Mouse (Mus musculus): ENCODE results near the gene Prkce. TPM values are rescaled to one million over a fixed set of nuclear protein-coding genes. Genes with fewer than 3 reads are reported as not detected.

The Prkce gene
- 100 to 1,000 TPM; 416 to 425 TPM for total RNA-seq (2021)

GRCm38 (mm10) chr17:86167320-86168230 lies at the start of gene Prkce:
Gene Prkce (plus strand): TSS chr17:86167785.
- peak; percentile 77 to 78 for DNase-seq

- no peak for DNase-seq
Observed at GRCm38 (mm10) chr17:86123146-86123545, 44.4 kb upstream of the Prkce start.

GRCm38 (mm10) chr17:86125908-86126307 lies 41.7 kb upstream of the Prkce start:
- no peak for DNase-seq

GRCm38 (mm10) chr17:86128198-86128597 lies 39.4 kb upstream of the Prkce start:
- no peak for DNase-seq

- no peak for DNase-seq
Observed at GRCm38 (mm10) chr17:86132534-86132933, 35.1 kb upstream of the Prkce start.

- DNase-seq: no peak
Observed at GRCm38 (mm10) chr17:86134461-86134860, 33.1 kb upstream of the Prkce start.

- no peak for DNase-seq
Observed at GRCm38 (mm10) chr17:86135835-86136234, 31.8 kb upstream of the Prkce start.

GRCm38 (mm10) chr17:86144537-86145078 lies 23.0 kb upstream of the Prkce start:
- DNase-seq: no peak

GRCm38 (mm10) chr17:86145079-86145951 lies 22.3 kb upstream of the Prkce start, which contains the start of gene Srbd1:
Gene Srbd1 (minus strand): TSS chr17:86145175.
- DNase-seq: peak; percentile 84 to 86

- DNase-seq: no peak
Observed at GRCm38 (mm10) chr17:86149726-86150125, 17.9 kb upstream of the Prkce start.

GRCm38 (mm10) chr17:86150867-86151348 lies 16.7 kb upstream of the Prkce start:
- peak; percentile 45 to 56 for DNase-seq

- DNase-seq: no peak
Observed at GRCm38 (mm10) chr17:86156999-86157398, 10.6 kb upstream of the Prkce start.

GRCm38 (mm10) chr17:86162672-86163071 lies 4.9 kb upstream of the Prkce start:
- DNase-seq: no peak

- DNase-seq: no peak
Observed at GRCm38 (mm10) chr17:86164416-86164815, 3.2 kb upstream of the Prkce start.

- no peak for DNase-seq
Observed at GRCm38 (mm10) chr17:86166051-86166566, 1.5 kb upstream of the Prkce start.

- DNase-seq: peak; percentile 73
Observed at GRCm38 (mm10) chr17:86166567-86167319, 842 bp upstream of the Prkce start.

- no peak for DNase-seq
Observed at GRCm38 (mm10) chr17:86168231-86168981, 821 bp downstream of the Prkce start.

GRCm38 (mm10) chr17:86169092-86169491 lies 1.5 kb downstream of the Prkce start:
- DNase-seq: no peak

- DNase-seq: no peak
Observed at GRCm38 (mm10) chr17:86170164-86170958, 2.8 kb downstream of the Prkce start.

GRCm38 (mm10) chr17:86175516-86175915 lies 7.9 kb downstream of the Prkce start:
- DNase-seq: no peak

Measured in layer of hippocampus, postnatal 36 days (tissue).